Mouse (Mus musculus) heart, embryonic 16.5 days (tissue): Measurements from ENCODE around the gene Fndc3b. TPM values are rescaled to one million over a fixed set of nuclear protein-coding genes. Genes with fewer than 3 reads are reported as not detected.

ENCODE experiments used
- ATAC-seq: fragments of 200-750 bp; cut with Nextera tagmentation; replicated peaks from 2 replicates; pipeline ENCODE4 v1.8.0; 2017; ENCODE audit warnings: moderate number of reproducible peaks; ENCODE audit not compliant: insufficient read depth, low FRiP score; ENCODE audit errors: extremely low read depth
- H3K27ac ChIP-seq: fragments of 300-500 bp; sonication (generic); 2 replicates; pipeline ENCODE4 v1.5.1; 2014; ENCODE audit warnings: mild to moderate bottlenecking, low read length, control low read depth, moderate library complexity
- H3K27me3 ChIP-seq: fragments of 300-500 bp; sonication (generic); 2 replicates; pipeline ENCODE4 v1.6.1; 2014; ENCODE audit warnings: low read length, mixed read lengths; ENCODE audit not compliant: control insufficient read depth, insufficient read depth
- H3K36me3 ChIP-seq: fragments of 300-500 bp; sonication (generic); 2 replicates; pipeline ENCODE4 v1.6.1; 2014; ENCODE audit not compliant: control insufficient read depth, insufficient read depth
- H3K4me1 ChIP-seq: fragments of 300-500 bp; sonication (generic); 2 replicates; pipeline ENCODE4 v1.6.1; 2014; ENCODE audit warnings: low read length, mixed read lengths; ENCODE audit not compliant: control insufficient read depth, insufficient read depth
- H3K4me2 ChIP-seq: fragments of 300-500 bp; sonication (generic); 2 replicates; pipeline ENCODE4 v1.6.1; 2014; ENCODE audit warnings: low read depth, mild to moderate bottlenecking, control low read depth, low read length
- H3K4me3 ChIP-seq: fragments of 300-500 bp; sonication (generic); 2 replicates; pipeline ENCODE4 v1.5.1; 2014; ENCODE audit warnings: mild to moderate bottlenecking, control low read depth, low read length
- H3K9ac ChIP-seq: fragments of 300-500 bp; sonication (generic); 2 replicates; pipeline ENCODE4 v1.6.1; 2014; ENCODE audit warnings: low read length, control low read depth
- H3K9me3 ChIP-seq: fragments of 300-500 bp; sonication (generic); replicated peaks from 2 replicates; pipeline ENCODE4 v1.6.1; 2016; ENCODE audit warnings: low read length; ENCODE audit not compliant: control insufficient read depth
- WGBS: fragments of 180-500 bp; shearing (Covaris S2); extraction: QIAGEN DNeasy Blood & Tissue Kit; methylation state at CpG from one replicate; pipeline ENCODE4 v1.1.7; 2014; 5-methylcytosine and 5-hydroxymethylcytosine counted together
- polyA plus RNA-seq: library from polyadenylated mRNA; unstranded; fragments of >200 nt; fragmentation: Nextera tagmentation; extraction: Ambion mirVana; gene quantifications from 2 replicates; pipeline ENCODE4 v1.2.1, GENCODE M21; 2015

Fndc3b gene
- polyA plus RNA-seq, 1 experiment from 2014 or later, result 21.7 TPM

DNA sequence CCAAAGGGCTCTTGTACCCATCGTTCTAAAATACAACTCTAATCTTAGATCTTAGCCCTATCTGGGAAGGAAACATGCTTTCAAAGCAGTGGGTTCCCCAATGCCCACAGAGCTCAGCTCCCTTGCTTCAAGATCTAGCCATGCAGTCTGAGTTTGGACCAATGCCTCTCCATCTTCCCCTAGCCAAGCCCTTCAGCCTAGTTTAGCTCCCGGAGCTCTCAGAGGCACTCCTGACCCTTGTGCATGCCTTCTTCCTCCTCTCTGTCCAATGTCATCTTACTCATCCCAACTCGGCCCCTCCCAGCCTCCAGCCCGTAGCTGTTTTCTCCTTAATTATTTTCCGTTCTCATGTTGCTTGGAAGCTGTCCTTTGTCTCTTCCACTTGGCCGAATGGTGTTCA, 1.3 kb upstream of the Fndc3b start:
- H3K4me3 ChIP-seq, result no peak overlapping the region
- H3K9ac ChIP-seq, result no peak overlapping the region
- H3K9me3 ChIP-seq, result no peaks in the 10 kb centered on the region
- no peaks in the 10 kb centered on the region for H3K27me3 ChIP-seq
- H3K4me1 ChIP-seq, result peaks cover 12% of the 10 kb centered on the region
- ATAC-seq, result no peak
- no peak overlapping the region for H3K4me2 ChIP-seq
- no peak overlapping the region for H3K27ac ChIP-seq
- 65% methylated on average over 6 of the region's 6 CpGs for WGBS
- no peaks in the 10 kb centered on the region for H3K36me3 ChIP-seq

DNA sequence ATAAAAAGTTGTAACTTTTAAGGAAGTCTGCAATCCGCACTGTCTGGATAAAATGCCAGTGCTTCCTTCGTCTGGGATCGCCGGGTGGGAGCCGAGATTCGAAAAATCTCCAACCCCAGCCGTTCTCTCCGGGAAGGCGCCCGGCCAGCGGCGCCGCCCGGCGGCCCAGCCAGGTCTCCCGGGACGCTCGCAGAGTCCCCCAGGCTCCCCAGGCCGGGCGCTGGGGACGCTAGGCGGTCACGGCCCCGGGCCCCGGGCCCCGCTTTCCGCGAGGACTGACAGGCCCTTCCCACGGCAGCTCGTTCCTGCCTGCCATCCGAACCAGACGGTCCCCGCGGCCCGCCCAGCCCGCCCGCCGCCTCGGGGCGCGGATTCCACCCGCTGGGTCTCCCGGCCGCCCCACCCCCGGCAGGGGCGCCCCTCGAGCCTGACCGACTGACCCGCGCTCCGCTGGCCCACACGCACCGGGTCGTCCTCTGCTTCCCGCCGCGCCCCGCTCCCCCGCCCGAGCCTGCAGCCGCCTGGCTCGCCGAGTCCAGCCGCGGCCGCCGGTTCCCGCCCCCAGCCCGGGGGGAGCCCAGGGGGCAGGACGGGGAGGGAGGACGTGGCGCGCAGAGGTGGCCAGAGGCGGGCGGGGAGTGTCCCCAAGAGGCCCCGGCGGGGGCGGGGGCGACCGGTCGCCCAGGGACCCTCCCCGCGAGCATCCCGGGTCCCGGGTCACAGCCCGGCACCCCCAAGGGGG, 1.0 kb downstream of the Fndc3b start:
- H3K4me2 ChIP-seq, result peak overlapping the region; percentile 70
- ATAC-seq, result peak; percentile 83
- H3K36me3 ChIP-seq, result no peaks in the 10 kb centered on the region
- WGBS, result under 1% methylated on average over 78 of the region's 86 CpGs
- H3K4me3 ChIP-seq, result peak overlapping the region; percentile 66
- peaks cover 31% of the 10 kb centered on the region for H3K4me1 ChIP-seq
- peak overlapping the region; percentile 98 for H3K27ac ChIP-seq
- H3K27me3 ChIP-seq, result no peaks in the 10 kb centered on the region
- H3K9me3 ChIP-seq, result no peaks in the 10 kb centered on the region
- peak overlapping the region; percentile 96 for H3K9ac ChIP-seq

GRCm38 (mm10) chr3:27709096-27709905, 1.8 kb downstream of the Fndc3b start:
- 5% methylated on average over 22 of the region's 22 CpGs for WGBS
- no peak for ATAC-seq
- Histone ChIP-seq H3K4me1 (peaks cover 38% of the 10 kb centered on the region), H3K4me3 (peak overlapping the region; percentile 66), H3K9me3 (no peaks in the 10 kb centered on the region), H3K36me3 (no peaks in the 10 kb centered on the region), H3K9ac (peak overlapping the region; percentile 96), H3K27me3 (no peaks in the 10 kb centered on the region), H3K27ac (peak overlapping the region; percentile 98), H3K4me2 (peak overlapping the region; percentile 70)

- H3K9ac ChIP-seq, result peak overlapping the region; percentile 96
- peaks cover 38% of the 10 kb centered on the region for H3K4me1 ChIP-seq
- no peaks in the 10 kb centered on the region for H3K27me3 ChIP-seq
- no peaks in the 10 kb centered on the region for H3K9me3 ChIP-seq
- ATAC-seq, result no peak
- peak overlapping the region; percentile 70 for H3K4me2 ChIP-seq
- no peaks in the 10 kb centered on the region for H3K36me3 ChIP-seq
- peak overlapping the region; percentile 66 for H3K4me3 ChIP-seq
- H3K27ac ChIP-seq, result peak overlapping the region; percentile 98
- 24% methylated on average over 5 of the region's 5 CpGs for WGBS
Observed at GRCm38 (mm10) chr3:27708581-27708980, 2.5 kb downstream of the Fndc3b start.

GRCm38 (mm10) chr3:27705761-27706160, 5.3 kb downstream of the Fndc3b start:
- no peak overlapping the region for H3K27ac ChIP-seq
- ATAC-seq, result no peak
- H3K4me1 ChIP-seq, result peaks cover 39% of the 10 kb centered on the region
- H3K9ac ChIP-seq, result no peak overlapping the region
- H3K4me3 ChIP-seq, result no peak overlapping the region
- H3K27me3 ChIP-seq, result no peaks in the 10 kb centered on the region
- H3K4me2 ChIP-seq, result no peak overlapping the region
- no peaks in the 10 kb centered on the region for H3K36me3 ChIP-seq
- WGBS, result 42% methylated on average over 6 of the region's 6 CpGs
- no peaks in the 10 kb centered on the region for H3K9me3 ChIP-seq

DNA sequence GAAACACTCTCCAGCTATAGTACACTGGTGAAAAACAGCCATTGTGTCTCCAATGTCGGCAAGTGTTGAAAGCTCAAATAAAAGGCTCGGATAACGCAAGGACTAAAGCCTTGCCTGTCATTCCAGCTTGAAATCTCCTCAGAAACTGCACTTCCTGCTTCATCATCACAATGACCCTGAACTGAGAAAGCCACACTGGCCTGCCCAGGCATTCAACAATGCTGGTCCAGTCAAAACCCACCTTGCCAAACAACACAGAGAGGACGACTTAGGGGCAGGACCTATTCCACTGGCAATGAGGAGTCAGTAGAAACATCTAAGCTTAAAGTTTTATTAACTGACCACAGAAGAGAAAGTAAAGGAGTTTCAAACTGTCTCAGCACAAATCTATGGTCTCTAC, 6.1 kb downstream of the Fndc3b start:
- ATAC-seq, result no peak
- Histone ChIP-seq H3K4me3 (no peak overlapping the region), H3K27ac (0 out of 2 replicates have a peak overlapping the region, but pooled peaks have one; percentile 2), H3K4me1 (peaks cover 46% of the 10 kb centered on the region), H3K9me3 (no peaks in the 10 kb centered on the region), H3K9ac (no peak overlapping the region), H3K4me2 (0 out of 2 replicates have a peak overlapping the region, but pooled peaks have one; percentile 5), H3K27me3 (no peaks in the 10 kb centered on the region), H3K36me3 (no peaks in the 10 kb centered on the region)
- 20% methylated on average over 4 of the region's 4 CpGs for WGBS

DNA sequence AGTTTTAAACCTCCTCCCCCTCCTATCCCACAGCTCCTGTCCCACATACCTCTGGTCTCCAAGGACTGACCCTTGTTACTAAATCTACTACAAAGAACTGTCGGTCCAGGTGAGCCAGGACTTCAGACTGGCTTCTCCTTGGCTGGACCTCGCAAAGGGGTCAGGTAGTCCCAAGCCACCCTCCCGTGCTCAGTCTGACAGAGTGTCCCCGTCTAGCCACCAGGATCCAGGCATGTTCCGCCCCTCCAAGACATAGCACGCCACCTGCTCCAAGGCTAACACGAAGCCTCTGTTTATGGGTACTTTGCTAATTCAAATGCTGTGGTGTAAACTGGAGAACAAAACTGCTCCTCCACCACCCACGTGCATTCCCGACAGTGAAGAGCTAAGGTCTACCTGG, 6.5 kb downstream of the Fndc3b start:
- H3K4me1 ChIP-seq, result peaks cover 48% of the 10 kb centered on the region
- no peak overlapping the region for H3K27ac ChIP-seq

DNA sequence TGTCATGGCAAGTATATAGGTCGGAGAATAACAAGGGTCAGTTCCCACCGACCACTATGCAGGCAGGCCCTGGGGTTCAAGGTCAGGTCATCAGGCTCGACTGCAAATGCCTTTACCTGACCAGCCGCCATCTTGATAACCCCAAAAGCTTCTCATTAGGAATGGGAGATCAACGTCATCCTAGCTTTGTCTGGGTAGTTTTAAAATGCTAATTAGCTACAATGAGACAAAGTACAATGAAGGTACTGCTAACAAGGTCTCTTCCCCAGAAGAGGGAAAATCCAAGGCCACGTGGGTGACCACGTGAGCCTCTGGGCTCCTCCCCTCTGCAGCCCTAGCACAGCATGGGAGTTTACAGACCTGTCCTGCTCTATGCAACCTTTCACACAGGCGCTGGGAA, 7.6 kb downstream of the Fndc3b start:
- Histone ChIP-seq H3K9me3 (no peaks in the 10 kb centered on the region), H3K9ac (no peak overlapping the region), H3K4me2 (no peak overlapping the region), H3K4me1 (peaks cover 51% of the 10 kb centered on the region), H3K27ac (no peak overlapping the region), H3K27me3 (no peaks in the 10 kb centered on the region), H3K36me3 (no peaks in the 10 kb centered on the region), H3K4me3 (no peak overlapping the region)
- no peak for ATAC-seq
- WGBS, result 87% methylated on average over 8 of the region's 8 CpGs

More for the DNA sequence above, 6.5 kb downstream of the Fndc3b start:
- no peak overlapping the region for H3K4me2 ChIP-seq
- WGBS, result 68% methylated on average over 9 of the region's 9 CpGs
- no peak overlapping the region for H3K4me3 ChIP-seq
- H3K27me3 ChIP-seq, result no peaks in the 10 kb centered on the region
- H3K9ac ChIP-seq, result no peak overlapping the region
- no peaks in the 10 kb centered on the region for H3K9me3 ChIP-seq
- no peak for ATAC-seq
- no peaks in the 10 kb centered on the region for H3K36me3 ChIP-seq

- no peak for ATAC-seq
- H3K4me2 ChIP-seq, result no peak overlapping the region
- no peaks in the 10 kb centered on the region for H3K9me3 ChIP-seq
- H3K36me3 ChIP-seq, result no peaks in the 10 kb centered on the region
- no peak overlapping the region for H3K4me3 ChIP-seq
- 92% methylated on average over 2 of the region's 2 CpGs for WGBS
- no peak overlapping the region for H3K9ac ChIP-seq
- H3K27me3 ChIP-seq, result no peaks in the 10 kb centered on the region
- H3K27ac ChIP-seq, result no peak overlapping the region
- H3K4me1 ChIP-seq, result peaks cover 51% of the 10 kb centered on the region
Observed at GRCm38 (mm10) chr3:27703081-27703480, 8.0 kb downstream of the Fndc3b start.
